9 mouse cellular contexts compared by ENCODE assay signal in the genomic region with DNA sequence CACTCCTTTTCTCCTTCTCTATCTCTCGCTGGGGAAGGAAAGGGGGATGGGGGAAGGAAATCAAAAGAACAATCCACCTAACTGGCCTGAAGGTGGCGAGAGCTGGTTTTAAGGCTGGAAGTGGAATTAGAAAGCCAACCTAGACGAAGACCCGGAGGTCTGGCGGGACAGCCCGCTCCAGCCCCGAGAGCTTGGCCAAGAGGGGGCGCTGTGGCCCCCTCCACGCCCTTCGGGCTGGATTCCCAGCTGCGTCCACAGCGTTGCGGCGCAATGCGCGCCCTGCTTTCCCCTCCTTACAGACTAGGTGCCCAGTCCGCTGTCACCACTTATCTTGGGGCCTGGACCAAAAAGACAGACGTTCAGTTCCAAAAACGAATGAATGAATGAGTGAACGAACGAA. TPM values are rescaled to one million over a fixed set of nuclear protein-coding genes. Genes with fewer than 3 reads are reported as not detected.
A peak's percentile ranks its signal among the peaks of the same experiment; 100 is the strongest.
DNase-seq lines count a peak whose midpoint lies in the region; ATAC-seq lines count a peak whose summit lies in the region.
"Had no signal": no experiment of that assay in that cellular context is flagged by ENCODE, and none has a peak within 500 bp of the region (broad histone marks: within the 10 kb centered on the region; RNA-seq: fewer than 3 reads in every experiment).

No protein-coding gene starts in this region.

- DNase-seq in urinary bladder, adult 2 months (ENCODE audit: low spot score): peak; percentile 25
- no peak for DNase-seq in urinary bladder, postnatal 4 days (ENCODE audit: low spot score in 2 of 2)
- peak; percentile 93 to 94 for DNase-seq in cerebellum, postnatal 10 days
- peak; percentile 15 to 43 for DNase-seq in frontal cortex, postnatal 25 days (ENCODE audit: low spot score in 2 of 2)
- DNase-seq in layer of hippocampus, postnatal 10 days (ENCODE audit: low spot score in 2 of 2): peak; percentile 46 to 58

- WGBS in midbrain, embryonic 12.5 days: under 1% methylated on average over 21 of the region's 21 CpGs
- under 1% methylated on average over 21 of the region's 21 CpGs for WGBS in stomach, embryonic 16.5 days

- H3K4me2 ChIP-seq in midbrain, embryonic 12.5 days (replicated peaks): peak overlapping the region; percentile 97
- peak overlapping the region; percentile 93 for H3K4me2 ChIP-seq in stomach, embryonic 16.5 days (ENCODE audit: low read depth, low read length)

- no peaks in the 10 kb centered on the region for H3K36me3 ChIP-seq in midbrain, embryonic 12.5 days
- no peaks in the 10 kb centered on the region for H3K36me3 ChIP-seq in stomach, embryonic 16.5 days (ENCODE audit: control insufficient read depth, insufficient read depth, low read length)

- H3K9me3 ChIP-seq in midbrain, embryonic 12.5 days: no peaks in the 10 kb centered on the region
- H3K9me3 ChIP-seq in stomach, embryonic 16.5 days (replicated peaks; ENCODE audit: control insufficient read depth, low read length): no peaks in the 10 kb centered on the region
- H3K9me3 ChIP-seq: megakaryocyte, embryonic 14.5 days had no signal

- H3K4me1 ChIP-seq in midbrain, embryonic 12.5 days: peaks cover 17% of the 10 kb centered on the region
- H3K4me1 ChIP-seq in stomach, embryonic 16.5 days (ENCODE audit: control insufficient read depth, insufficient read depth, low read length): peaks cover 13% of the 10 kb centered on the region; the same call in 1 of the 2 replicates

- peak; percentile 54 for ATAC-seq in midbrain, embryonic 12.5 days (ENCODE audit: low FRiP score, low read depth)
- ATAC-seq in stomach, embryonic 16.5 days (ENCODE audit: insufficient read depth, low FRiP score): no peak
- no peak for ATAC-seq in megakaryocyte progenitor cell, adult 5-6 weeks (replicated peaks; ENCODE audit: poor library complexity)

- peak overlapping the region; percentile 61 for H3K4me3 ChIP-seq in midbrain, embryonic 12.5 days
- peak overlapping the region; percentile 54 for H3K4me3 ChIP-seq in stomach, embryonic 16.5 days (replicated peaks; ENCODE audit: low read length)
- H3K4me3 ChIP-seq: megakaryocyte, embryonic 14.5 days had no signal

- H3K27ac ChIP-seq in midbrain, embryonic 12.5 days (replicated peaks): no peak overlapping the region
- H3K27ac ChIP-seq in stomach, embryonic 16.5 days (ENCODE audit: low read length): no peak overlapping the region

- peaks cover 71% of the 10 kb centered on the region for H3K27me3 ChIP-seq in midbrain, embryonic 12.5 days
- H3K27me3 ChIP-seq in stomach, embryonic 16.5 days (ENCODE audit: control insufficient read depth, insufficient read depth, low read length): peaks cover 62% of the 10 kb centered on the region

- no peak overlapping the region for H3K9ac ChIP-seq in midbrain, embryonic 12.5 days (replicated peaks)
- H3K9ac ChIP-seq in stomach, embryonic 16.5 days (ENCODE audit: low read length): no peak overlapping the region

RNA-seq across cellular contexts. Expression of a gene that starts 0.9 kb away (rescaled TPM):
- polyA plus RNA-seq in urinary bladder, adult 2 months (2012; rRNA removed): 0.04 and 0.08 TPM in 2 replicates
- total RNA-seq in layer of hippocampus, postnatal 10 days (2021): 10 to 100 TPM; 10.2 to 11.9 TPM
- polyA plus RNA-seq in midbrain, embryonic 12.5 days (2016; fragmentation: Nextera tagmentation; extraction: Ambion mirVana): 0.51 and 0.65 TPM in 2 replicates
- polyA plus RNA-seq in stomach, embryonic 16.5 days (2015; fragmentation: Nextera tagmentation; extraction: Ambion mirVana): 0.09 and 0.17 TPM in 2 replicates
- not detected in 2 replicates for total RNA-seq in megakaryocyte progenitor cell, adult 5-6 weeks (2015)
- total RNA-seq in megakaryocyte progenitor cell, adult 5-6 weeks (2017): not detected in 2 replicates

RNA-seq across cellular contexts. Expression of a gene that starts 54.4 kb away (rescaled TPM):
- not detected in 2 replicates for polyA plus RNA-seq in urinary bladder, adult 2 months (2012; rRNA removed)
- total RNA-seq in layer of hippocampus, postnatal 10 days (2021): not detected
- polyA plus RNA-seq in midbrain, embryonic 12.5 days (2016; fragmentation: Nextera tagmentation; extraction: Ambion mirVana): not detected in 2 replicates
- not detected in 2 replicates for polyA plus RNA-seq in stomach, embryonic 16.5 days (2015; fragmentation: Nextera tagmentation; extraction: Ambion mirVana)
- total RNA-seq in megakaryocyte progenitor cell, adult 5-6 weeks (2015): not detected in 2 replicates
- total RNA-seq in megakaryocyte progenitor cell, adult 5-6 weeks (2017): not detected in 2 replicates

Comparison
In these comparisons a context has a peak if more than half of its experiments do, and no peak if none do; other contexts are left out.
1. DNase-seq: peak in urinary bladder, adult 2 months (single experiment), cerebellum, postnatal 10 days (2 of 2), frontal cortex, postnatal 25 days (2 of 2) and layer of hippocampus, postnatal 10 days (2 of 2); none in urinary bladder, postnatal 4 days (0 of 2).